Mouse (Mus musculus) bone marrow, adult 2 months (tissue): Measurements from ENCODE around the gene Fam227a.

ENCODE experiments used
- CTCF ChIP-seq: fragments of 200-500 bp; IDR thresholded peaks from 2 replicates; pipeline ENCODE4 v1.5.1; 2011; ENCODE audit warnings: low read length, control low read depth; ENCODE audit not compliant: control insufficient read depth, insufficient read depth
- POLR2A ChIP-seq: fragments of 200-500 bp; IDR thresholded peaks from 2 replicates; pipeline ENCODE4 v1.6.1; 2011; ENCODE audit warnings: low read depth, mild to moderate bottlenecking, control low read depth, low read length, borderline replicate concordance; ENCODE audit not compliant: control insufficient read depth

DNA sequence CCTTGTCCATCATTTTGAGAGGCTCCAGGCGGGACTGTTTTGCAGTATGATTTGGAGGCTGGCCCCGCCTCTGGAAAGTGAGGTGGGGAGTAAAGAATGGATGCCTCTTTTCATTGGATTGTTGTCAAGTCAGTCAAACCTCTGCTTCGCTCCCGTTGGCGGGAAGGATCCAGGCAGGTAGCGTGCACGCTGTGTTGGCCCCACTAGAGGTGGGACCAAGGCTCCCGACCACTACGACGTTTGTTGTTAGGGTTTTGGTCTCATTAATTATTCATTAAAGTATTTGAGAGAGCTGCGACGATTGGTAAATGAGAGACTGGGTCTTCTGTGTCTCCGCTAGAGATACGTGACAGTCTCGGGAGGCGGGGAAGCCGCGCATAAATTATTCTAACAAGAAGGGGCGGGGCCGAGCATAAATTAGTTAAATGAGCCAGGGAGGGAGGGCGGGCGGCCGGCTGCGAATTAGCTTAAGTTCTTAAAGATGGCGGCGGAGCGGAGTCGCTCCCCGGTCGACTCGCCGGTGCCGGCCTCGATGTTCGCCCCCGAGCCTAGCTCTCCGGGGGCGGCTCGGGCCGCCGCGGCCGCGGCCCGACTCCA, 31.8 kb upstream of the Fam227a start, which contains the start of gene Gtpbp1:
- TF ChIP-seq POLR2A (peak; percentile 88; the same call in 1 of the 2 replicates), CTCF (no peak)
